Mouse (Mus musculus): ENCODE results near the gene Jakmip3.
A peak's percentile ranks its signal among the peaks of the same experiment; 100 is the strongest.

The Jakmip3 gene

GRCm38 (mm10) chr7:138940612-138941461 is at the start of gene Jakmip3:
TSS of gene Jakmip3 (plus strand) at chr7:138940730.
- peak; percentile 48 for DNase-seq (ENCODE audit: low read depth, low spot score)

GRCm38 (mm10) chr7:138898122-138898521 is 42.4 kb upstream of the Jakmip3 start:
- DNase-seq (ENCODE audit: low read depth, low spot score), result peak; percentile 25

- peak; percentile 38 for DNase-seq (ENCODE audit: low read depth, low spot score)
These were observed 41.8 kb upstream of the Jakmip3 start for GRCm38 (mm10) chr7:138898743-138899142.

GRCm38 (mm10) chr7:138903886-138904435 is 36.6 kb upstream of the Jakmip3 start:
- DNase-seq (ENCODE audit: low read depth, low spot score), result no peak

GRCm38 (mm10) chr7:138906441-138906840 is 34.1 kb upstream of the Jakmip3 start:
- no peak for DNase-seq (ENCODE audit: low read depth, low spot score)

- peak; percentile 50 for DNase-seq (ENCODE audit: low read depth, low spot score)
These were observed 33.5 kb upstream of the Jakmip3 start for GRCm38 (mm10) chr7:138907043-138907442.

- DNase-seq (ENCODE audit: low read depth, low spot score), result no peak
These were observed 32.6 kb upstream of the Jakmip3 start for GRCm38 (mm10) chr7:138907976-138908375.

- no peak for DNase-seq (ENCODE audit: low read depth, low spot score)
These were observed 31.7 kb upstream of the Jakmip3 start for GRCm38 (mm10) chr7:138908768-138909276.

GRCm38 (mm10) chr7:138909277-138910192 is 31.0 kb upstream of the Jakmip3 start, which contains the start of gene Bnip3:
TSS of gene Bnip3 (minus strand) at chr7:138909519.
- peak; percentile 98 for DNase-seq (ENCODE audit: low read depth, low spot score)

- DNase-seq (ENCODE audit: low read depth, low spot score), result no peak
These were observed 30.4 kb upstream of the Jakmip3 start for GRCm38 (mm10) chr7:138910193-138910562.

GRCm38 (mm10) chr7:138913616-138914015 is 26.9 kb upstream of the Jakmip3 start:
- DNase-seq (ENCODE audit: low read depth, low spot score), result no peak

- DNase-seq (ENCODE audit: low read depth, low spot score), result peak; percentile 57
These were observed 21.2 kb upstream of the Jakmip3 start for GRCm38 (mm10) chr7:138919156-138919944.

GRCm38 (mm10) chr7:138921611-138922010 is 18.9 kb upstream of the Jakmip3 start:
- no peak for DNase-seq (ENCODE audit: low read depth, low spot score)

- DNase-seq (ENCODE audit: low read depth, low spot score), result peak; percentile 77
These were observed 16.6 kb upstream of the Jakmip3 start for GRCm38 (mm10) chr7:138923756-138924425.

- no peak for DNase-seq (ENCODE audit: low read depth, low spot score)
These were observed 12.1 kb upstream of the Jakmip3 start for GRCm38 (mm10) chr7:138928456-138928855.

- peak; percentile 59 for DNase-seq (ENCODE audit: low read depth, low spot score)
These were observed 6.0 kb upstream of the Jakmip3 start for GRCm38 (mm10) chr7:138934523-138934922.

GRCm38 (mm10) chr7:138938991-138939390 is 1.5 kb upstream of the Jakmip3 start:
- no peak for DNase-seq (ENCODE audit: low read depth, low spot score)

- peak; percentile 34 for DNase-seq (ENCODE audit: low read depth, low spot score)
These were observed 296 bp upstream of the Jakmip3 start for GRCm38 (mm10) chr7:138940256-138940611.

- DNase-seq (ENCODE audit: low read depth, low spot score), result no peak
These were observed 1.0 kb downstream of the Jakmip3 start for GRCm38 (mm10) chr7:138941571-138941970.

GRCm38 (mm10) chr7:138942301-138942700 is 1.8 kb downstream of the Jakmip3 start:
- DNase-seq (ENCODE audit: low read depth, low spot score), result no peak
